Mouse (Mus musculus): ENCODE measurements around the gene Spaca6. TPM values are rescaled to one million over a fixed set of nuclear protein-coding genes. Genes with fewer than 3 reads are reported as not detected.
A peak's percentile ranks its signal among the peaks of the same experiment; 100 is the strongest.

Spaca6 gene
- 10 to 100 TPM in 1 of 2 experiments, 1 to 10 TPM in 1; 9.2 to 15.3 TPM for total RNA-seq (2021)
- 17.8 and 19.3 TPM in 2 replicates for polyA plus RNA-seq (2012; rRNA removed)
- long read RNA-seq = 0 reads

DNA sequence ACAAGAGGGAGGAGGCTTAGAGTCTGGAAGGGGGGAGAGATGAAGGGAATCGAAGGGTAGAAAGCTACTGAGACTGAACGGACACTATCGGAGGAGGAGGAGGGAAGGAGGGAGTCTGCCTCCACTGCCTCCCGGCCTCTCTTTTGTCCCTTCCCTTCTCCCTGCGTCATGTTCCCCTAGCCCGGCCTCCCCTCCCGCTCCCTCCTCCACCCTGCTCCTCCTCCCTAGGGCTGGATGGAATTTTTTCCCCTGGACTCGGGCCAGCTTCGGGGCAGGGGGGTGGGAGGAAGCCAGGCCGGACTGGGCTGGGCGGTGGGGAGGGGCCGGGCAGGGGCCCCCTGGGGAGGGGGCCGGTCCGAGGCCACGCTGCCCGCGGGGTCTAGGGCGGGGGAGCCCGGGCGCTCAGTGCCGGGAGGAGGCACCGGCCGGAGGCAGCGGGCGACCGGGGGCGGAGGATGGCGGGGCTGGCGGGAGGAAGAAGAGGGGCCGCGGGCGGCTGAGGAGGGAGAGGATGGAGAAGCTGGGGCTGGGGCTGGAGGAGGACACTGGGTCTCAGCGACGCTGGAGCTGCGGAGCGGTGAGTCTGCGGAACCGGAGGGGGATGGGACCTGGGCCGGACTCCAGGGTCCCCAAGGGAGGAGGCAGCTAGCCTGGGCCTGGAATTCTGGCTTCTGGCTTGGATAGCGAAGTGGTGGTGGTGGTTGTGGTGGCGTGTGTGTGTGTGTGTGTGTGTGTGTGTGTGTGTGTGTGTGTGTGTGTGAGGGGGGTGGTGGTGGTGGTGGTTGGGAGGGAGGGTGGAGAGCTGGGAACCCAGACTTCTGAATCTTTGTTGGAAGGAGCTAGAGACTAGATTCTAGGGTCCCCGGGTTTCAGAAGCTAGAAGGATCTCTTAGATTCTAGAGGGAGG is at the start of gene Spaca6:
Gene Spaca6 (plus strand): TSS at position 408 of the 907 bp plus-strand sequence.
- Histone ChIP-seq H3K36me3 (ENCODE audit: control insufficient read depth, insufficient read depth, low read length) (peaks cover 4% of the 10 kb centered on the region; the same call in 1 of the 2 replicates), H3K4me3 (peak within 1 kb of the TSS; percentile 82), H3K9ac (ENCODE audit: low read depth, low read length) (peak within 1 kb of the TSS; percentile 96), H3K27me3 (ENCODE audit: control insufficient read depth, insufficient read depth, low read length) (no peaks in the 10 kb centered on the region), H3K27ac (peak within 1 kb of the TSS; percentile 98), H3K79me2 (replicated peaks; ENCODE audit: control insufficient read depth, insufficient read depth, low read length) (no peaks in the 10 kb centered on the region), H3K4me1 (ENCODE audit: control insufficient read depth, insufficient read depth, low read length) (no peaks in the 10 kb centered on the region)
- intact Hi-C loops (cut with DNase I) = loop anchor here (1.0 kb wide), 1 partner anchor 11 kb away; no protein-coding TSS in a partner anchor
- DNase-seq = peak; percentile 92 to 94
- whole genome bisulfite sequencing = 1% methylated on average over 42 of the region's 42 CpGs
- TF ChIP-seq EP300 (IDR thresholded peaks at IDR 0.05; ENCODE audit: insufficient read depth, low read depth, low read length) = peak; percentile 85
- TF ChIP-seq CTCF (IDR thresholded peaks at IDR 0.05) = no peak
- peak; percentile 99 for TF ChIP-seq POLR2A (IDR thresholded peaks at IDR 0.05; ENCODE audit: insufficient read depth, low read depth, low read length)

DNA sequence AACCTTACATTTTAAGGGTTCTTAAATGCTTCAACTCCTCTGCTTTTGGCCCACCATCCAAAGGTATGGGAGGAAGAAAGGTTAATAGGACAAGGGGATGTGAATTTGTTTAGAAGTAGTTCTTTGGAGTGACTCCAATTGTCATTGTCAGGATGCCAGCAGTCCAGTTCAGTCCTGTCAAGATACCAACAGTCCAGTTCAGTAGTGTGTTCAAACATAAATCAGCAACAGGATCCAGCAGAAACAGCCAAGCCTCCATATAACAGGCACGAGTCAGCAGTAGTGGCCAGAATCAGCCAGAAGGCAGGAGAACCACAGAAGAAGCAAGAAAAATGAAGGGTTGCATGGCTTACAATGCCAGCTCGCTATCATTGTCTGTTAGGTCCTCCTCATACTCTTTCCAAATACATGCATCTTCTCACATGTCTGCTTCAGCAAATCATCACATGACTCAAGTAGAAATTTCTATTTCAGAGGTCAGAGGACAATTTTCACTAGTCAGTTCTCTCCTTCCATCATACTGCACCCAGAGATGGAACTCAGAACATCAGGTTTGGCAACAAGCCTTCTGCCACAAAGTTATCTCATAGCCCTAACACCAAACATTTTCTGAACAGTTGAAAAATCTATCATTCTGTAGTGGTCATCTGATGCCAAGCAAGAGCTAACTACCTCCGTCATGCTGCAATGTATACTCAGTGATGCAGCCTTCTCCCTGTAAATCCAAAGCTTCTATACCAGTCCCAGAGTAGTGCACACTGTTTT is 35.9 kb upstream of the Spaca6 start:
- H3K4me1 ChIP-seq (ENCODE audit: control insufficient read depth, insufficient read depth, low read length) = no peaks in the 10 kb centered on the region
- no peak overlapping the region for H3K9ac ChIP-seq (ENCODE audit: low read depth, low read length)
- H3K36me3 ChIP-seq (ENCODE audit: control insufficient read depth, insufficient read depth, low read length) = no peaks in the 10 kb centered on the region
- no peak for TF ChIP-seq CTCF (IDR thresholded peaks at IDR 0.05)
- no peaks in the 10 kb centered on the region for H3K27me3 ChIP-seq (ENCODE audit: control insufficient read depth, insufficient read depth, low read length)
- intact Hi-C loops (cut with DNase I) = no loop called here
- H3K27ac ChIP-seq = no peak overlapping the region
- no peak overlapping the region for H3K4me3 ChIP-seq
- WGBS = 50% methylated on average over 3 of the region's 3 CpGs
- DNase-seq = no peak
- H3K79me2 ChIP-seq (replicated peaks; ENCODE audit: control insufficient read depth, insufficient read depth, low read length) = no peaks in the 10 kb centered on the region

- no peaks in the 10 kb centered on the region for H3K4me1 ChIP-seq (ENCODE audit: control insufficient read depth, insufficient read depth, low read length)
- H3K79me2 ChIP-seq (replicated peaks; ENCODE audit: control insufficient read depth, insufficient read depth, low read length) = no peaks in the 10 kb centered on the region
- 20% methylated on average over 1 of the region's 1 CpGs for WGBS
- H3K27me3 ChIP-seq (ENCODE audit: control insufficient read depth, insufficient read depth, low read length) = no peaks in the 10 kb centered on the region
- no peak overlapping the region for H3K4me3 ChIP-seq
- H3K36me3 ChIP-seq (ENCODE audit: control insufficient read depth, insufficient read depth, low read length) = no peaks in the 10 kb centered on the region
- H3K27ac ChIP-seq = no peak overlapping the region
- DNase-seq = no peak
- intact Hi-C loops (cut with DNase I) = no loop called here
- TF ChIP-seq CTCF (IDR thresholded peaks at IDR 0.05) (no peak), POLR2A (IDR thresholded peaks at IDR 0.05; ENCODE audit: insufficient read depth, low read depth, low read length) (no peak), EP300 (IDR thresholded peaks at IDR 0.05; ENCODE audit: insufficient read depth, low read depth, low read length) (no peak)
- H3K9ac ChIP-seq (ENCODE audit: low read depth, low read length) = no peak overlapping the region
Observed at GRCm38 (mm10) chr17:17792578-17792977, 34.4 kb upstream of the Spaca6 start.

GRCm38 (mm10) chr17:17795527-17795926 is 31.4 kb upstream of the Spaca6 start:
- Histone ChIP-seq H3K4me1 (ENCODE audit: control insufficient read depth, insufficient read depth, low read length) (no peaks in the 10 kb centered on the region), H3K27me3 (ENCODE audit: control insufficient read depth, insufficient read depth, low read length) (no peaks in the 10 kb centered on the region), H3K36me3 (ENCODE audit: control insufficient read depth, insufficient read depth, low read length) (no peaks in the 10 kb centered on the region), H3K9ac (ENCODE audit: low read depth, low read length) (no peak overlapping the region), H3K4me3 (no peak overlapping the region), H3K27ac (no peak overlapping the region), H3K79me2 (replicated peaks; ENCODE audit: control insufficient read depth, insufficient read depth, low read length) (no peaks in the 10 kb centered on the region)
- no peak for TF ChIP-seq CTCF (IDR thresholded peaks at IDR 0.05)
- TF ChIP-seq POLR2A (IDR thresholded peaks at IDR 0.05; ENCODE audit: insufficient read depth, low read depth, low read length) = no peak
- TF ChIP-seq EP300 (IDR thresholded peaks at IDR 0.05; ENCODE audit: insufficient read depth, low read depth, low read length) = no peak
- DNase-seq = no peak
- intact Hi-C loops (cut with DNase I) = no loop called here
- 28% methylated on average over 2 of the region's 2 CpGs for WGBS

- Histone ChIP-seq H3K4me3 (no peak overlapping the region), H3K36me3 (ENCODE audit: control insufficient read depth, insufficient read depth, low read length) (no peaks in the 10 kb centered on the region), H3K4me1 (ENCODE audit: control insufficient read depth, insufficient read depth, low read length) (no peaks in the 10 kb centered on the region), H3K9ac (ENCODE audit: low read depth, low read length) (no peak overlapping the region), H3K27me3 (ENCODE audit: control insufficient read depth, insufficient read depth, low read length) (no peaks in the 10 kb centered on the region), H3K79me2 (replicated peaks; ENCODE audit: control insufficient read depth, insufficient read depth, low read length) (no peaks in the 10 kb centered on the region), H3K27ac (no peak overlapping the region)
- WGBS = 81% methylated on average over 6 of the region's 6 CpGs
- intact Hi-C loops (cut with DNase I) = no loop called here
- TF ChIP-seq POLR2A (IDR thresholded peaks at IDR 0.05; ENCODE audit: insufficient read depth, low read depth, low read length) (no peak), CTCF (IDR thresholded peaks at IDR 0.05) (no peak), EP300 (IDR thresholded peaks at IDR 0.05; ENCODE audit: insufficient read depth, low read depth, low read length) (no peak)
- no peak for DNase-seq
Observed at GRCm38 (mm10) chr17:17823612-17824336, 3.2 kb upstream of the Spaca6 start.

Data from heart, adult 2 months (tissue).